Mouse (Mus musculus): ENCODE measurements at regions not wholly inside any gene's neighbourhood (a gene's known extent, or its start where the extent isn't known, plus 50 kb on each side); places are given as distances from the start of the nearest gene placed in this dataset.

DNA sequence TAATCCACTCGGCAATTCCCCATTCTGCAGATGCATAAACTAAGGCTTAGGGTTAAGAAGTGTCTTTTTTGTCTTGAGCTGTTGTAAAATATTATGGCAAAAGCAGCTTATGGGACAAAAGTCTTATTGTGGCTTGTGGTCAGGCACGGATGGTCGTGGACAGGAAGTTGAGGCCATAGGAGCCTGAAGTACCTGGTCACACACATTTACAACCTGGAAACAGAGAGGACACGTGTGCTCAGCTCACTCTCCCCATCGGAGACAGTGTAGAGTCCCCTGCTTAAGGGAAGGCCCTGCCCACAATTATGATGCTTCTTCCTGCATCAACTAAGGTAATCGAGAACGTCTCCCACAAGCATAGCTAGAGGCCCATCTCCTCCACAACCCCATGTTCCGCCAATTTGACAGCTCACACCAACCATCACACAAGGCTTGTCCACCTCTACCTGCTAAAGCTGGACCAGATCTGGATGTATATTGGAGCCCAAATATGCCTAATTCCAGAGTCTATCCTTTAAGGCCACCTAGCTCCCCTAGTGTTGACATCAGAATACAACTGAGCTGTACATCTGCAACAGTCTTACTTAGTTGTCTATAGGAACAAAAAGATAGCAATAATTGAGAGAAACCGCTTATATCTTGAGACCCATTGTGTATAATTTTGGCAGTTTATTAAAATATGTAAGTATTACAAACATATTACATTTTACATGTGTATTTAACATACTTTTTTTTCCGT, 89.0 kb downstream of the Dyrk2 start:
- WGBS = 91% methylated on average over 10 of the region's 10 CpGs
- H3K4me1 ChIP-seq (replicated peaks; ENCODE audit: control insufficient read depth, insufficient read depth, low read length) = no peaks in the 10 kb centered on the region
- no peaks in the 10 kb centered on the region for H3K9me3 ChIP-seq (ENCODE audit: control insufficient read depth, low read length)
- no peak for DNase-seq (ENCODE audit: low spot score)
- H3K9ac ChIP-seq = no peak overlapping the region
- H3K27ac ChIP-seq = no peak overlapping the region
- H3K4me3 ChIP-seq (replicated peaks; ENCODE audit: low read length) = no peak overlapping the region
- H3K36me3 ChIP-seq (replicated peaks; ENCODE audit: control insufficient read depth, insufficient read depth) = no peaks in the 10 kb centered on the region
- ATAC-seq (ENCODE audit: low FRiP score) = no peak
- H3K27me3 ChIP-seq (ENCODE audit: control insufficient read depth, insufficient read depth, low read length) = no peaks in the 10 kb centered on the region
- H3K4me2 ChIP-seq (replicated peaks) = no peak overlapping the region

- no peaks in the 10 kb centered on the region for H3K4me1 ChIP-seq (replicated peaks; ENCODE audit: control insufficient read depth, insufficient read depth, low read length)
- H3K9ac ChIP-seq = no peak overlapping the region
- H3K4me3 ChIP-seq (replicated peaks; ENCODE audit: low read length) = no peak overlapping the region
- ATAC-seq (ENCODE audit: low FRiP score) (no peak), DNase-seq (ENCODE audit: low spot score) (no peak)
- WGBS = 67% methylated on average over 10 of the region's 10 CpGs
- no peaks in the 10 kb centered on the region for H3K36me3 ChIP-seq (replicated peaks; ENCODE audit: control insufficient read depth, insufficient read depth)
- H3K9me3 ChIP-seq (ENCODE audit: control insufficient read depth, low read length) = no peaks in the 10 kb centered on the region
- H3K27ac ChIP-seq = no peak overlapping the region
- no peak overlapping the region for H3K4me2 ChIP-seq (replicated peaks)
- no peaks in the 10 kb centered on the region for H3K27me3 ChIP-seq (ENCODE audit: control insufficient read depth, insufficient read depth, low read length)
Measured at GRCm38 (mm10) chr10:118781811-118782232, 88.2 kb downstream of the Dyrk2 start.

- H3K27ac ChIP-seq = no peak overlapping the region
- H3K36me3 ChIP-seq (replicated peaks; ENCODE audit: control insufficient read depth, insufficient read depth) = no peaks in the 10 kb centered on the region
- ATAC-seq (ENCODE audit: low FRiP score) = no peak
- H3K27me3 ChIP-seq (ENCODE audit: control insufficient read depth, insufficient read depth, low read length) = no peaks in the 10 kb centered on the region
- no peak for DNase-seq (ENCODE audit: low spot score)
- no peak overlapping the region for H3K4me2 ChIP-seq (replicated peaks)
- WGBS = 77% methylated on average over 6 of the region's 6 CpGs
- H3K4me3 ChIP-seq (replicated peaks; ENCODE audit: low read length) = no peak overlapping the region
- no peaks in the 10 kb centered on the region for H3K9me3 ChIP-seq (ENCODE audit: control insufficient read depth, low read length)
- H3K9ac ChIP-seq = no peak overlapping the region
- H3K4me1 ChIP-seq (replicated peaks; ENCODE audit: control insufficient read depth, insufficient read depth, low read length) = no peaks in the 10 kb centered on the region
Measured at GRCm38 (mm10) chr10:118782646-118783045, 87.4 kb downstream of the Dyrk2 start.

GRCm38 (mm10) chr10:118787280-118787690, 82.7 kb downstream of the Dyrk2 start:
- Histone ChIP-seq H3K4me2 (replicated peaks) (no peak overlapping the region), H3K4me3 (replicated peaks; ENCODE audit: low read length) (no peak overlapping the region), H3K9me3 (ENCODE audit: control insufficient read depth, low read length) (no peaks in the 10 kb centered on the region), H3K4me1 (replicated peaks; ENCODE audit: control insufficient read depth, insufficient read depth, low read length) (no peaks in the 10 kb centered on the region), H3K27ac (no peak overlapping the region), H3K27me3 (ENCODE audit: control insufficient read depth, insufficient read depth, low read length) (no peaks in the 10 kb centered on the region), H3K36me3 (replicated peaks; ENCODE audit: control insufficient read depth, insufficient read depth) (no peaks in the 10 kb centered on the region), H3K9ac (no peak overlapping the region)
- no peak for DNase-seq (ENCODE audit: low spot score)
- 91% methylated on average over 8 of the region's 8 CpGs for WGBS
- ATAC-seq (ENCODE audit: low FRiP score) = no peak

DNA sequence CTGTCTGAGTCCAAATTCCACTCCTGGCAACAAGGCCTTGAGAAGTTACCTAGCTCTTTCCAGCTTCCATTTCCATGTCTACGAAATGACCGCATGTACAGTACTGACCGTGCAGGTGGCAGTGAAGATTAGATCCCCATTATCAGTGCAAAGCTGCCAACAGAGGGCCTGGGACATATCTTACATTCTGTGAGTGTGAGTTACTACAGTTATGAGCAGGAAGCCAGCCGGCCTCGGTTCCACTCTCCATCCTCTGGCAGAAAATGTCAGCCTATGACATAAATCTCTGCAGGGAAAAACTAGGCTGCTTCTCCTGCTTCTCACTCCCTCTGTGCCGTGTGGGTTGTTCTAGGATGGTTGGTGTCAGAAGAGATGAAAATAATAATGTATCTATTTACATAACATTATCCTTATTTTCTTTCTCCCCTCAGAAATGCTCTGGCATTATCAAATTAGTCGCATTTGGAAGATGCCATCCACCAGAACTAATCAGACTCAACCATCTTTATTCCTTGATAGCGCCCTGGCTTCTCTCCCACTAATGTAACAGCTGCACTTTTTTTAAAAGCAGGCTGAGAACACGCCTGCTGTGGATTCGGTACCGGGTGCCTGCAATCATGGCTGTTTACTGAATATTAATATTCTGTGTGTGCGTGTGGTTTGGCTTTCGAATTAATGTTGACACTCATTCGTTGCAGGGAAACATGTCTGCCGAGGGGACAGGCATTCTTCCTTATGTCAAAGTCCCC, 77.5 kb downstream of the Dyrk2 start:
- ATAC-seq (ENCODE audit: low FRiP score) = no peak; the same call in 1 of the 2 replicates
- H3K9ac ChIP-seq = no peak overlapping the region
- H3K9me3 ChIP-seq (ENCODE audit: control insufficient read depth, low read length) = no peaks in the 10 kb centered on the region
- H3K4me3 ChIP-seq (replicated peaks; ENCODE audit: low read length) = no peak overlapping the region
- peak overlapping the region; percentile 55; the same call in 1 of the 2 replicates for H3K27ac ChIP-seq
- no peak overlapping the region for H3K4me2 ChIP-seq (replicated peaks)
- WGBS = 53% methylated on average over 15 of the region's 15 CpGs
- DNase-seq (ENCODE audit: low spot score) = peak; percentile 28
- no peaks in the 10 kb centered on the region for H3K27me3 ChIP-seq (ENCODE audit: control insufficient read depth, insufficient read depth, low read length)
- no peaks in the 10 kb centered on the region for H3K36me3 ChIP-seq (replicated peaks; ENCODE audit: control insufficient read depth, insufficient read depth)
- H3K4me1 ChIP-seq (replicated peaks; ENCODE audit: control insufficient read depth, insufficient read depth, low read length) = peaks cover 13% of the 10 kb centered on the region

GRCm38 (mm10) chr10:118793794-118794193, 76.2 kb downstream of the Dyrk2 start:
- Histone ChIP-seq H3K4me1 (replicated peaks; ENCODE audit: control insufficient read depth, insufficient read depth, low read length) (peaks cover 13% of the 10 kb centered on the region), H3K4me2 (replicated peaks) (no peak overlapping the region), H3K4me3 (replicated peaks; ENCODE audit: low read length) (no peak overlapping the region), H3K9me3 (ENCODE audit: control insufficient read depth, low read length) (no peaks in the 10 kb centered on the region), H3K27me3 (ENCODE audit: control insufficient read depth, insufficient read depth, low read length) (no peaks in the 10 kb centered on the region), H3K9ac (no peak overlapping the region), H3K27ac (no peak overlapping the region), H3K36me3 (replicated peaks; ENCODE audit: control insufficient read depth, insufficient read depth) (no peaks in the 10 kb centered on the region)
- 80% methylated on average over 2 of the region's 2 CpGs for WGBS
- no peak for ATAC-seq (ENCODE audit: low FRiP score)
- DNase-seq (ENCODE audit: low spot score) = no peak

DNA sequence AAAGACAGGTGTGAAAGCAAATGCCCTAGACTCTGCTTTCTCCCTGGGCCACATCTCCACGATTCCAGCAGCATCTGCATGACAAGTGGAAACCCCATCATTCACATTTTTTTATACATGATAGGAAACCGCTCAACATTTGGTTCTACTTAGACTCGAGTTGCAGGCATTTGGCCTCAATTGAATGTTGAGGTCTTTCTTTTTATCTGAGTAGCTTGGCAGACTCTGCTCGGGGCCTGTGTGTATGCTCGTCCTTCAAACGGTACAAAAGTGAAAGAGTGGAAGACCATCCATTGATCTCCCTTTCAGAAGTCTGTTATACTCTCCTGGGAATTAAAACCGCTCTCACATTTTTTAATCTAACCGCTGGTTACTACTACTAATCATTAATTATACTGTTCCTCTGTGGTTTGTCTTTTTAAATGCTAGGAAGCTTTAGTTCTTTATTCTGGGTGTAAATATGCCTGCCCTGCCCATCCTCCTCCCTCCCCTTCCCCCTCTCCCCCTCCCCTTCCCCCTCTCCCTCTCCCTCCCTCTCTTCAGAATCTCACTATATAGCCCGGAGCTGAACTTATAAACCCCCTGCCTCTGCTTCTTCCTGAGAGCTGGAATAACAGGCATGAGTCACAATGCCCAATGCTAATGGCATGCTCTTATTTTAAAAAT, 75.5 kb downstream of the Dyrk2 start:
- H3K9me3 ChIP-seq (ENCODE audit: control insufficient read depth, low read length) = no peaks in the 10 kb centered on the region
- 33% methylated on average over 9 of the region's 9 CpGs for WGBS

DNA sequence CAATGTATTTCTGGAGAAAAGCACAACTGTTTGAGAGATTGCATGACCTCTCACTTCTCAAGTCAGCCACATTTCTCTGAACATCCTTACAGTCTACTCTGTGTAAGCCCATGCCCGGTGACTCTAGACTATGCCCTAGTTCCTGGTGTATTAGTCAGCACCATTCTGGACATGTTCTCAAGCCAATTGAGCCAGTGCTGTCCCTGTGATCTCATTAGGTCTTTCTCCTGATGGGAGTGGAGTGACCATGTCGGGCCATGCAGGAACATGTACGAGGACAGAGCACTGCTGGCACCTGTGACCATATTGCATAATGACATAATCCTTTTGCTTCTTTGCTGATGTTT, 75.0 kb downstream of the Dyrk2 start:
- H3K4me3 ChIP-seq (replicated peaks; ENCODE audit: low read length) = no peak overlapping the region
- WGBS = 84% methylated on average over 3 of the region's 3 CpGs
- ATAC-seq (ENCODE audit: low FRiP score) (no peak), DNase-seq (ENCODE audit: low spot score) (no peak)
- H3K9ac ChIP-seq = no peak overlapping the region
- H3K9me3 ChIP-seq (ENCODE audit: control insufficient read depth, low read length) = no peaks in the 10 kb centered on the region
- H3K36me3 ChIP-seq (replicated peaks; ENCODE audit: control insufficient read depth, insufficient read depth) = no peaks in the 10 kb centered on the region
- H3K27me3 ChIP-seq (ENCODE audit: control insufficient read depth, insufficient read depth, low read length) = no peaks in the 10 kb centered on the region
- H3K27ac ChIP-seq = no peak overlapping the region
- peaks cover 13% of the 10 kb centered on the region for H3K4me1 ChIP-seq (replicated peaks; ENCODE audit: control insufficient read depth, insufficient read depth, low read length)
- no peak overlapping the region for H3K4me2 ChIP-seq (replicated peaks)

More for the DNA sequence above, 75.5 kb downstream of the Dyrk2 start:
- no peak for ATAC-seq (ENCODE audit: low FRiP score)
- H3K4me1 ChIP-seq (replicated peaks; ENCODE audit: control insufficient read depth, insufficient read depth, low read length) = peaks cover 13% of the 10 kb centered on the region
- H3K4me2 ChIP-seq (replicated peaks) = no peak overlapping the region
- no peaks in the 10 kb centered on the region for H3K36me3 ChIP-seq (replicated peaks; ENCODE audit: control insufficient read depth, insufficient read depth)
- no peak overlapping the region for H3K9ac ChIP-seq
- H3K27me3 ChIP-seq (ENCODE audit: control insufficient read depth, insufficient read depth, low read length) = no peaks in the 10 kb centered on the region
- no peak overlapping the region for H3K27ac ChIP-seq
- no peak overlapping the region for H3K4me3 ChIP-seq (replicated peaks; ENCODE audit: low read length)
- DNase-seq (ENCODE audit: low spot score) = no peak

DNA sequence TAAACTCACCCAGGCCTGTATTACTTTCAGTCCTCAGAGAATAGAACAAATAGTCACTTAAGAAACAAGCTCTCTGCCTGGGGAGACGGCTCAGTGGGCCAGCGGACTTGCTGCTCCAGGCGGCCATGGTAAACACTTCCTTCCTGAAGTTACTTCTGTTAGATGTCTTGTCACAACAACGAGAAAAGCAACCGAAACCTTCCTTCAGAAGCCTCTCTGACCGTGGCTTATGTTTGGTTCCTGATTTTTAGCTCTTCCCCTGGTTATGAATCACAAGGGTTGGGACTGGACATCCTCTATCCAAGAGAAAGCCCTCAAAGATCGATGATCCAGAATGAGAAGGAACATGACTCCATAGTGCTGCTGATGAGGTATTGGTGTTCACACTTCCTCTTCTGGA, 73.5 kb downstream of the Dyrk2 start:
- ATAC-seq (ENCODE audit: low FRiP score) (no peak), DNase-seq (ENCODE audit: low spot score) (no peak)
- Histone ChIP-seq H3K4me3 (replicated peaks; ENCODE audit: low read length) (no peak overlapping the region), H3K4me2 (replicated peaks) (no peak overlapping the region), H3K9me3 (ENCODE audit: control insufficient read depth, low read length) (no peaks in the 10 kb centered on the region), H3K27me3 (ENCODE audit: control insufficient read depth, insufficient read depth, low read length) (no peaks in the 10 kb centered on the region), H3K4me1 (replicated peaks; ENCODE audit: control insufficient read depth, insufficient read depth, low read length) (peaks cover 13% of the 10 kb centered on the region), H3K27ac (no peak overlapping the region), H3K36me3 (replicated peaks; ENCODE audit: control insufficient read depth, insufficient read depth) (no peaks in the 10 kb centered on the region), H3K9ac (no peak overlapping the region)
- 91% methylated on average over 7 of the region's 7 CpGs for WGBS

Measured in hindbrain, embryonic 14.5 days (tissue).